Mouse (Mus musculus): Measurements from ENCODE around the gene Inpp5d.
"Not testable (repeated sequence)": the region's sequence is repeated elsewhere in the genome, so short reads cannot be mapped to it uniquely, and the experiment has no call there.

The Inpp5d gene

DNA sequence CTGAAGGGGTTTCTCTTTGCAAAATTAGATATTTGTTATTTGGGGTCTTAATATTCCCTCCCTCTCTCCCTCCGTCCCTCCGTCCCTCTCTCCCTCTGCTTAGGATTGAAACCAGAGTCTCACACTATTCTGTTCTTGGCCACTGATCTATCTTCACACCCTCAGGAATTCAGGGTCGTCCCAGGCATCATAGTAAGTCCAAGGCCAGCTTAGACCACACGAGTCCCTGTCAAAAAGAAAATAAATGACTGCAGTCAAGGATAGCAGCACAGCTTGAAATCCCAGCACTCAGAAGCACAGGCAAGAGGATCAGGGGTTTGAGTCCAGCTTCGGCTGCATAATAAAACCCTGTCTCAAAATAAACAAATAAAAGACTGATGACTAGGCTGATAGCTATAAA, 35.0 kb downstream of the Inpp5d start:
- DNase-seq (ENCODE audit: low read depth, low spot score): no peak

DNA sequence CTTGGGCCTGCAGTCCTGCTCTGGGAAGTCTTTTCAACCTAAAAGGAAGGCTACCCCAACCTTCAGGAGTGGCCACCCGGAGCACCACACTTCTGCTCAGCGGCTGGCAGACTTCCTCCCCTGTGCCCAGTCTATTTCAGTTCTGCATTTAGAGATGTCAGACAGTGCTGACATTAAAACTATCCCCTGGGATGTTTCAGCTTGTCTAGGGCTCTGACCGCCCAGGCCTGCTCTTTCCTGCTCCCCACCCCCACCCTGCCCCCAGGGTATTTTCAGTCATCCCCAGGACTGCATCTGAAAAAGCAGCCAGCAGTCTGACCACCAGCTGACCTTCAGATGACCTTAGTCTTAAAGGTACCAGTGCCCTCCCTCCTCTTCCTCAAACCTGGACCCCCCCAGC, 38.0 kb downstream of the Inpp5d start:
- no peak for DNase-seq (ENCODE audit: low read depth, low spot score)

- DNase-seq (ENCODE audit: low read depth, low spot score): no peak
These were observed 38.4 kb downstream of the Inpp5d start for GRCm38 (mm10) chr1:87658485-87658884.

- no peak for DNase-seq (ENCODE audit: low read depth, low spot score)
These were observed 39.0 kb downstream of the Inpp5d start for GRCm38 (mm10) chr1:87658937-87659617.

DNA sequence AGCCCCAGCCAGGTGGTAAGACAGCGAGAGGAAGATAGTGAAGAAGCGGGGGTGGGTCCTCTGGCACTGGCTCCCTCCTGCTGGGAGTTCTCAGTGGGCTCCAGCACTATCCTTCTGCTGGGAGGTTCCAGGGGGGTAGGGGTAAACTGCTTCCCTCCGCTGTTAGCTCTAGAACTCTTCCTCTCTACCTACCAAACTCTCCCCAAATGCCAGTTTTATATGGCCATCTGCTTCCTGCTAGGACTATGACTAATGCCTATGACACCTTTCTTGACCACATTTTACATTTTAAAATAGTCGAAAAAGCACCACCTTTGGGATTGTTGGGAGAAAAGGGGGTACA, 39.5 kb downstream of the Inpp5d start:
- no peak for DNase-seq (ENCODE audit: low read depth, low spot score)

GRCm38 (mm10) chr1:87660740-87661139, 40.6 kb downstream of the Inpp5d start:
- no peak for DNase-seq (ENCODE audit: low read depth, low spot score)

- no peak for DNase-seq (ENCODE audit: low read depth, low spot score)
These were observed 43.9 kb downstream of the Inpp5d start for GRCm38 (mm10) chr1:87663992-87664391.

DNA sequence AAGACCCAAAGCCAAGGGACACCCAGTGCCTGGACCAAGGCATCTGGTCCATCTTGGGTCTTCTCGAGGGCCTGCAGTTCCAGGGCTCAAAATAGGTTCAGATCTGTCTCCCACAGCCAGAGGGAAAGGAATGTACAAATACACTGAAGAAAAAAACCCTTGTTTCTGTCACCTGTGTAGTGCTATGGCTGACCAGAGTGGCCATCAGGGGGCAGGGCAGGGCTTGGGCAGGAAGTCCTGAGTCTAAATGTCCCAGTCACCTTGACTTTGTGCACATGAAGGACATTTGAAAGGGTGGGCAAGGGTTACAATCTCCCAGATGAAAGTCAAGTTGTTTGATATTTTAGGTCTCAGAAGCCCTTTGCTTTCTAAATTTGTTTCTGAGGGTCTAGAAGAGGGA, 46.9 kb downstream of the Inpp5d start:
- no peak for DNase-seq (ENCODE audit: low read depth, low spot score)

GRCm38 (mm10) chr1:87668300-87668699, 48.2 kb downstream of the Inpp5d start:
- DNase-seq (ENCODE audit: low read depth, low spot score): no peak

DNA sequence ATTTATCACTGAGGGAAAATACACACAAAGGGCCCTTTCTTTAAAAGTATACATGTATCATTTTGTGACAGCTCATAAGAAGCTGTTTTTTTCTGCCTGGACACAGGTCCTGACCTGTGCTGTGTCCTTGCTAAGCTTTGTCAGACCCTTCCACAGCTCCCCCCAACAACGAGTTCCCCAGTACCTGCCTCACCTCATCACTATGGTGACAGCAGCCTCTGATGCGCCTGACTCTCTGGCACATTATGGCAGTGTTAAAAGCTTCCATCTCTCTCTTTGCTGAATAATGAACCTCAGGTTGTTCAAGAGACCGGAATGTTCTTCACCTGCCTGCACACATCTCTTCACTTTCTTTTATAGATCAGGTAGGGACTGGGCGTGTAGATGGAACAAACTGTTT, 51.4 kb downstream of the Inpp5d start:
- no peak for DNase-seq (ENCODE audit: low read depth, low spot score)

DNA sequence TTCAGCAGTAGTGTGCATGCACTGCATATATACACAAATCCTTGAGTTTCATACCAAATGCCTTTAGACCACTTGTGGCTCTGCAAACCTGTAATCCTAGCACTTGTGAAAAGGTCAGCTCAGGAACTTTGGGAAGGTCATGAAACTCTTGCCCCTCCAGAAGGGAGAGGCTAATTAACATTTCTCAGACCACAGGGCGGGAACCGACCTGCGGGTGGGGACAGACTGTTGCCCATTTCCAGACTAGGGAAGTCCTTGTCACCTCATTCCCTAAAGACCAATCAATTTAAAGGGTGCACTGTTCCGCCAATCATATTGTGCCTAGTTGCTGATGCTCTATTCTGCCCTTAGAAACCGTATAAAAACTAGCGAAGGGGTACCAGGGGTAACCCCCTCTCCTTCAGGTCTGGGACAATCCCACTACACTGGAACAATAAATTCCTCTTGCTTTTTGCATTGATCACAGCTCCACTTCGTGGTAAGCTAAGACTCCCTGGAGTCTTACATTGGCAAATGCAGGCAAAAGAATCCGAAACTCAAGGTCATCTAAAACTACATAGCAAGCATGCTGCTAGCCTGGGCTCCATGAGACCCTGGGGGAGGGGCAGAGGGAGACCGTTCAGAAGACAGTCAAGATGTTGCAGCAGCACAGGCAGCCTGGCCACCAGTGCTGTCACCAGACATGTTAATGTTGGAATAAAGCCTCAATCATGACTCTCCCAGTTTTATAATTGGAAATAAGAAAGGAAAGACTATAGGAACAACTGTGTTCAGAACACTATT, 53.9 kb downstream of the Inpp5d start:
- no peak for DNase-seq (ENCODE audit: low read depth, low spot score)

DNA sequence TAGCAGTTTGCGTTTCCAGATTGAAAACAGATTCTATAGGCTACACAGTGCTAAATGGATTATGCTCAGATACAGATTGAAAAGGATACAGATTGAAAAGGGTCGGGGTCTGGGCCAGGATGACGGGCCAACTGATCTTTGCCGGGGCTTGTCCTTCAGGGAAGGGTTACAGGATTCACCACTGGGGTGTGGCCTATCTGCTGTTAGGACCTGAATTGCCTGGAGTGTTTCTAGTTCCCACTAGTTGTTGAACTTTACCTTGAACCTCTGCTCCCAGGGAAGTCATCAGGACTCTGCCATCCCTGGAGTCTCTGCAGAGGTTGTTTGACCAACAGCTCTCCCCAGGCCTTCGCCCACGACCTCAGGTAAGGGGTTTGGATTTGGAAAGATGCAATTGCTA, 55.9 kb downstream of the Inpp5d start:
- no peak for DNase-seq (ENCODE audit: low read depth, low spot score)

DNA sequence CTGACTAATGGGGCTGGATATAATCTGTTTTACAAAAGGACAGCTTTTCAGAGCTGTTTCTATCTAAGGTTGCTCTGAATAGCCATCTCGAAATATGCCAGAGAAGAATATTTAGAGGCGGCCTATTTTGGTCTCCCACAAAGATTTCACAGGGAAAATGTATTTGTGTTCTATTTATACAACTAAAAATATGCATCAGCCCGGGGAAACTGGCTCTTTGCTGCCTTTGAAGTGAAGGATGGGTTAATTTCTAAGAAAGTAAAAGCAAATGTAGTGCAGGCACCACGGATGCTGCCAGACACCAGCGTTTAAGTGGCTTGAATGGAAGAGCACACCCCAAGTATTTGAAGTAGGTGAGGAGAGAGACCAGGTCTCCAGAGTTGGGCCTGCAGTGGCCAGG, 59.0 kb downstream of the Inpp5d start:
- no peak for DNase-seq (ENCODE audit: low read depth, low spot score)

DNA sequence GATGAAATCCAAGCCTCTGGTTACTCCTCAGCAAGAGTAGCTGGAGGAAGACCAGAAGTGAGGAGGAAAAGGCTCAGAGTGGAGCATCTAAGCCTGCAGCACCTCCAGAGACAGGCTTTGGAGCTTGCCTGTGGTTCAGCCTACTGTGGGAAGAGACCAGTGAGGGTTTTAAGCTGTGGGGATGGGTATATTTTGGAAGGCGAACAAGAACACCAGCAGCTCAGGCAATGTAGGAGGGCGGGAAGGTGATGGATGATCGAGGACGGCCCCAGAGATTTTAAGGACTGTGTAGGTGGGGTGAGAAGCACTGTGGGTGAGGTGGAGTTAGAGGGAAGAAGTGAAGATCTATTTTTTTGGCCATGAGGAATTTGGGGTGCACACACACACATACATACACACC, 60.8 kb downstream of the Inpp5d start:
- DNase-seq (ENCODE audit: low read depth, low spot score): peak; percentile 9

GRCm38 (mm10) chr1:87682473-87682872, 62.4 kb downstream of the Inpp5d start:
- not testable (repeated sequence) for DNase-seq (ENCODE audit: low read depth, low spot score)

DNA sequence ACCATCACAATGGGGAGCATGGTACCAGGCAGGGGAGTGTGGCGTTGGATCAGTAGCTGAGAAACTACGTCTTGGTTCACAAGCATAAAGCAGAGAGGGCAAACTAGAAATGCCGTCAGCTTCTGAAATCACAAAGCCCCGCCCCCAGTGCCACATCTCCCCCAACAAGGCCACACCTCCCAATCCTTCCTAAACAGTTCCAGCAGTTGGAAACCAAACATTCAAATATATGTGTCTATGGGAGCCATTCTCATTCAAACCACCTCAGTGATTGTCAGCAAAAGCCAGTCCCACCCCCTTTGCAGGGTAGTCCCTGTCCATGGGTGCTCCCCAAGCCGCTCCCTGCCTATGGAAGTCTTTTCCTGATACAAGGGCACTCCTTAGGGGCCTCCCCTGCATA, 64.0 kb downstream of the Inpp5d start:
- DNase-seq (ENCODE audit: low read depth, low spot score): no peak

GRCm38 (mm10) chr1:87684791-87685190, 64.7 kb downstream of the Inpp5d start:
- DNase-seq (ENCODE audit: low read depth, low spot score): no peak

GRCm38 (mm10) chr1:87686351-87686750, 66.2 kb downstream of the Inpp5d start:
- DNase-seq (ENCODE audit: low read depth, low spot score): no peak

DNA sequence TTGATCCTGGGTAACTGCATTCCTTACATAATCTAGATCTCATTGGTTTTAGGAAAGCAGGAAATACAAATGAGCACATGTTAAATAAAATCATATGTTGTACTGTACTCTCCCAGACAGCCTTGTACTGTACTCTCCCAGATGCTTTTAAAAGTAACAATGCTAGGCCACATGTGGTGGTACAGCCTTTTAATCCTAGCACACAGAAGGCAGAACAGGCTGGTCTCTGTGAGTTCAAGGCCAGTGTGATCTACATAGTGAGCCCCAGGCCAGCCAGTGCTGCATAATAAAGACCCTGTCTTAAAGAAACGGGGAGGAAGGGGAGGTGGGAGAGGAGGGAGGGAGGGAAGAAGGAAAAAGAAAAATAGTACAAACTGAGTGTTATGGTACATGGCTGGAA, 66.9 kb downstream of the Inpp5d start:
- no peak for DNase-seq (ENCODE audit: low read depth, low spot score)

DNA sequence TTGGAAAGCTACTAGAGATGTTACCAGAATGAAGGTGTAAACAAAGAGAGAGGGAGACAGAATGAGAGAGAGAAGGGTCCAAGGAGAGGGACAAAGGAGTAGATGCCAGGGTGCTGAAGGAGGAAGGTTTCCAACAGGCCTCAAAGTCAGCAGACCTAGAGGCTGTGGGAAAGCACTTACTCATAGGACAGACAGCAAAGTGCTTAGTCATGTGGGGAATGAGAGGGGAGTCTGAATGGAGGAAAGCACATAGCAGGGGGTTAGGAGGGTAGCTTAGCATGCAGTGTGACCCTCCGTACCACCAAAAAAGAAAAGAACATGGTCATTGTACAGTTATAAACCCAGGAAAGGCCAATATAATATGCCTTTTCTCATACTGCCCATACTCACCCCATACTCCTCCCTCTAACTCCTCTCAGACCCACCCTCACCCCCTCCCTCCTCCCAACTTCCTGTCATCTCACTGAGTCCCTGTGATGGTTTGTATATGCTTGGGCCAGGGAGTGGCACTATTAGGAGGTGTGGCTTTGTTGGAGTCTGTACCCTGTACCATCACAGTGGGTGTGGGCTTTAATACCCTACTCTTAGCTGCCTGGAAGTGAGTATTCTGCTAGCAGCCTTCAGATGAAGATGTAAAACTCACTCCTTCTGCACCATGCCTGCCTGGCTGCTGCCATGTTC, 69.7 kb downstream of the Inpp5d start:
- DNase-seq (ENCODE audit: low read depth, low spot score): no peak

DNA sequence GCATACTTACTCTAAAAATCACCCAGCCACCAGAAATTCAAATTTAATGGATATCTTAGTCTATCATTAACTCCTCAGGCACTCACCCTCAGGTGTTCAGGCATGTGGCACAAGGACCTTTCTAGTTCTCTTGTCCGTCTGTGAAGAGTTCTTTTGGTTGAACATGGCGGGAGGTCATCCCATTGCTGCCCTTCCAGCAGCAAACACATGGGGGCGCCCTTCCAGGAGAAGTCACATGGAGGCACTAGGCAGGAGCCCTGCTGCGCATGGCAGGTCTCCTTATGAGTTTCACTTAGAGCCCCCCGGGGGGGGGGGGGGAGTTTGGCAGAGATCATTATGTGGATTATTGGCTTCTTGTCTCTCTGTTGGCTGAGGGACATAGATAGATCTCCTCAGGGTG, 76.2 kb downstream of the Inpp5d start:
- no peak for DNase-seq (ENCODE audit: low read depth, low spot score)

- DNase-seq (ENCODE audit: low read depth, low spot score): no peak
These were observed 77.9 kb downstream of the Inpp5d start for GRCm38 (mm10) chr1:87698010-87698409.

DNA sequence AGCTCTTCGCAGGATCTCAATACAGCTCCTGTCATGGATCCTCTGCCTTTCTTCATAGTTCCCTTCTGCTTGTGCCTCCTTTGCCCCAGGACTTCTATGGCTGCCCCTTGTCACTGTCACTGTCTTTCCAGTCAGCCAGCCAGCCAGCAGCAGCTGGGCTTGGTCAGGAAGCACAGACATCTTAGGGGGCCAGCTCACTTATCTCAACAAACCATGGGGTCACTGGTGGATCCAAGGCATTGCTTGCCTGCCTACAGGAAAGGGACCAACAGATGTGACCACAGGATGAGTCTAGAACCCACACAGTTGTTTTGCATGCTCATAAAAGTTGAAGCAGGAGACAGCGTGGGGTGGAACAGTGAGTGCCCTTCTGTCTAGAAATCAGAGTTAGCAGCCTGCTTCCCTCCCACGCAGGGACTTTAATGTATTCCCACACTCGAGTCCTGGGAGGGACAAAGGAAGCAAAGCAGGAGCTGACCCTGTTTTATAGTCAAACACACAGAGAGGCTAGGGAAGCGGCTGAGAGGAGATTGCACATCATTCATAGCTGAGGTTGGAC, 79.9 kb downstream of the Inpp5d start:
- no peak for DNase-seq (ENCODE audit: low read depth, low spot score)

Measured in skeletal muscle tissue, adult 2 months (tissue).